Comparison of ENCODE assay signal across 9 mouse cellular contexts in genomic region chr14:22817346-22818201, GRCm38 (mm10).
A peak's percentile ranks its signal among the peaks of the same experiment; 100 is the strongest.
DNase-seq lines count a peak whose midpoint lies in the region; ATAC-seq and TF ChIP-seq lines count a peak whose summit lies in the region.
"Had no signal": no experiment of that assay in that cellular context is flagged by ENCODE, and none has a peak within 500 bp of the region (broad histone marks: within the 10 kb centered on the region; RNA-seq: fewer than 3 reads in every experiment).

No protein-coding gene starts in this region.

- no peak overlapping the region for H3K9ac ChIP-seq in neural tube, embryonic 15.5 days (replicated peaks)
- no peak overlapping the region for H3K9ac ChIP-seq in stomach, postnatal 0 days (ENCODE audit: low read length)
- no peak overlapping the region for H3K9ac ChIP-seq in intestine, embryonic 15.5 days
- H3K9ac ChIP-seq: limb, embryonic 12.5 days; stomach, embryonic 15.5 days had no signal

- TF ChIP-seq EP300 in stomach, postnatal 0 days (optimal IDR thresholded peaks at IDR 0.05) = no peak

- DNase-seq in neural tube, embryonic 10.5 days (ENCODE audit: extremely low spot score, low spot score) = peak; percentile 63
- DNase-seq in embryo, embryonic 10 days (ENCODE audit: low spot score) = peak; percentile 86
- DNase-seq in kidney, postnatal 14 days = peak; percentile 61
- DNase-seq in stomach, postnatal 0 days (ENCODE audit: low spot score) = peak; percentile 32
- DNase-seq in cerebellum, adult 11 months = no peak

- WGBS in neural tube, embryonic 15.5 days = 70% methylated on average over 6 of the region's 6 CpGs
- WGBS in stomach, postnatal 0 days = 74% methylated on average over 6 of the region's 6 CpGs
- 68% methylated on average over 6 of the region's 6 CpGs for WGBS in intestine, embryonic 15.5 days

- no peak overlapping the region for H3K27ac ChIP-seq in neural tube, embryonic 15.5 days (replicated peaks)
- no peak overlapping the region for H3K27ac ChIP-seq in stomach, postnatal 0 days (replicated peaks)
- no peak overlapping the region for H3K27ac ChIP-seq in intestine, embryonic 15.5 days
- H3K27ac ChIP-seq: limb, embryonic 12.5 days; stomach, embryonic 15.5 days had no signal

- no peak overlapping the region for H3K4me2 ChIP-seq in neural tube, embryonic 15.5 days
- no peak overlapping the region for H3K4me2 ChIP-seq in stomach, postnatal 0 days (replicated peaks; ENCODE audit: low read depth)
- no peak overlapping the region for H3K4me2 ChIP-seq in intestine, embryonic 15.5 days (replicated peaks)
- H3K4me2 ChIP-seq: limb, embryonic 12.5 days; stomach, embryonic 15.5 days had no signal

- H3K9me3 ChIP-seq in neural tube, embryonic 15.5 days (replicated peaks) = no peaks in the 10 kb centered on the region
- H3K9me3 ChIP-seq in stomach, postnatal 0 days (ENCODE audit: control insufficient read depth, low read length) = no peaks in the 10 kb centered on the region
- H3K9me3 ChIP-seq in intestine, embryonic 15.5 days = no peaks in the 10 kb centered on the region
- H3K9me3 ChIP-seq: limb, embryonic 12.5 days; stomach, embryonic 15.5 days had no signal

- no peaks in the 10 kb centered on the region for H3K36me3 ChIP-seq in neural tube, embryonic 15.5 days
- H3K36me3 ChIP-seq in stomach, postnatal 0 days (ENCODE audit: control insufficient read depth, insufficient read depth, low read length) = no peaks in the 10 kb centered on the region
- no peaks in the 10 kb centered on the region for H3K36me3 ChIP-seq in intestine, embryonic 15.5 days
- H3K36me3 ChIP-seq: limb, embryonic 12.5 days; stomach, embryonic 15.5 days had no signal

- no peak overlapping the region for H3K4me3 ChIP-seq in neural tube, embryonic 15.5 days (replicated peaks)
- no peak overlapping the region for H3K4me3 ChIP-seq in stomach, postnatal 0 days (ENCODE audit: low read depth, low read length)
- H3K4me3 ChIP-seq in intestine, embryonic 15.5 days (replicated peaks) = no peak overlapping the region
- H3K4me3 ChIP-seq: limb, embryonic 12.5 days; stomach, embryonic 15.5 days had no signal

- no peaks in the 10 kb centered on the region for H3K27me3 ChIP-seq in neural tube, embryonic 15.5 days (replicated peaks)
- no peaks in the 10 kb centered on the region for H3K27me3 ChIP-seq in stomach, postnatal 0 days (ENCODE audit: control insufficient read depth, insufficient read depth, low read length)
- no peaks in the 10 kb centered on the region for H3K27me3 ChIP-seq in intestine, embryonic 15.5 days (replicated peaks)
- H3K27me3 ChIP-seq: stomach, embryonic 15.5 days had no signal

- H3K4me1 ChIP-seq in neural tube, embryonic 15.5 days = peaks cover 18% of the 10 kb centered on the region
- H3K4me1 ChIP-seq in stomach, postnatal 0 days (replicated peaks; ENCODE audit: control insufficient read depth, insufficient read depth) = no peaks in the 10 kb centered on the region
- peaks cover 7% of the 10 kb centered on the region; the same call in 1 of the 2 replicates for H3K4me1 ChIP-seq in intestine, embryonic 15.5 days (replicated peaks)

- TF ChIP-seq CTCF in stomach, postnatal 0 days (IDR thresholded peaks at IDR 0.05; ENCODE audit: low read depth) = peak; percentile 68

- ATAC-seq in neural tube, embryonic 15.5 days (ENCODE audit: low FRiP score) = no peak
- ATAC-seq in stomach, postnatal 0 days (ENCODE audit: low FRiP score, low TSS enrichment) = no peak
- ATAC-seq in intestine, embryonic 15.5 days = no peak
